Mouse (Mus musculus): ENCODE measurements at regions not wholly inside any gene's neighbourhood (a gene's known extent, or its start where the extent isn't known, plus 50 kb on each side); places are given as distances from the start of the nearest gene placed in this dataset.

- TF ChIP-seq IRF4 (IDR thresholded peaks at IDR 0.05; ENCODE audit: low read depth, low read length) (no peak), ZC3H11A (IDR thresholded peaks at IDR 0.05; ENCODE audit: low read depth, low read length) (no peak)
- dilution Hi-C loops (cut with MboI; ENCODE audit: extremely low pct_ligation_motif_present, extremely low pct_unique_long_range_greater_than_20kb, low sequenced_read_pairs) = no loop called here
- H3K79me2 ChIP-seq (replicated peaks; ENCODE audit: control insufficient read depth, extremely low read depth, insufficient read depth, poor library complexity, severe bottlenecking) = no peaks in the 10 kb centered on the region
These were observed 217.6 kb downstream of the Fam173b start for GRCm38 (mm10) chr15:31819219-31819618.

GRCm38 (mm10) chr15:31827219-31827618, 225.6 kb downstream of the Fam173b start:
- Histone ChIP-seq H3K27me3 (replicated peaks) (no peaks in the 10 kb centered on the region), H3K4me1 (ENCODE audit: control insufficient read depth in 1 of 2, insufficient read depth in 2 of 2) (no peaks in the 10 kb centered on the region), H3K9me3 (replicated peaks; ENCODE audit: low read length) (no peaks in the 10 kb centered on the region), H3K4me3 (replicated peaks in 1 of 3; ENCODE audit: low read depth in 2 of 3, low read length in 2 of 3, poor library complexity in 1 of 3) (no peak overlapping the region), H3K27ac (ENCODE audit: insufficient read depth, low read depth) (no peak overlapping the region), H3K9ac (ENCODE audit: insufficient read depth, low read depth) (no peak overlapping the region), H3K79me2 (replicated peaks; ENCODE audit: control insufficient read depth, extremely low read depth, insufficient read depth, poor library complexity, severe bottlenecking) (no peaks in the 10 kb centered on the region), H3K4me2 (ENCODE audit: insufficient read depth, low read depth, poor library complexity, severe bottlenecking) (no peak overlapping the region), H3K36me3 (replicated peaks in 1 of 2; ENCODE audit: control insufficient read depth in 1 of 2, insufficient read depth in 1 of 2, low read length in 1 of 2) (no peaks in the 10 kb centered on the region)
- no peak for DNase-seq (ENCODE audit: extremely low read depth)
- dilution Hi-C loops (cut with MboI; ENCODE audit: extremely low pct_ligation_motif_present, extremely low pct_unique_long_range_greater_than_20kb, low sequenced_read_pairs) = no loop called here
- TF ChIP-seq GABPA (IDR thresholded peaks at IDR 0.05; ENCODE audit: insufficient replicate concordance, low read depth, low read length) = no peak
- no peak for TF ChIP-seq PAX5 (IDR thresholded peaks at IDR 0.05; ENCODE audit: low read length)
- TF ChIP-seq ETS1 (conservative IDR thresholded peaks at IDR 0.05; ENCODE audit: low read depth, low read length) = no peak
- TF ChIP-seq CHD2 (IDR thresholded peaks at IDR 0.05; ENCODE audit: low read length) = no peak
- no peak for TF ChIP-seq POLR2A (IDR thresholded peaks at IDR 0.05; ENCODE audit: low read depth, low read length)
- no peak for TF ChIP-seq TBP (conservative IDR thresholded peaks at IDR 0.05; ENCODE audit: low read depth, low read length)
- TF ChIP-seq ELF1 (IDR thresholded peaks at IDR 0.05; ENCODE audit: low read depth, low read length) = no peak
- no peak for TF ChIP-seq RAD21 (IDR thresholded peaks at IDR 0.05; ENCODE audit: low read depth, low read length)
- TF ChIP-seq ZMIZ1 (IDR thresholded peaks at IDR 0.05; ENCODE audit: low read depth, low read length) = no peak
- TF ChIP-seq E2F4 (IDR thresholded peaks at IDR 0.05; ENCODE audit: insufficient replicate concordance, low read depth, low read length) = no peak
- TF ChIP-seq MYC (IDR thresholded peaks at IDR 0.05; ENCODE audit: low read depth, low read length) = no peak
- in situ Hi-C loops (cut with MboI; ENCODE audit: low pct_ligation_motif_present, low pct_unique_long_range_greater_than_20kb, low sequenced_read_pairs) = no loop called here

More at GRCm38 (mm10) chr15:31819219-31819618, 217.6 kb downstream of the Fam173b start:
- Histone ChIP-seq H3K9ac (ENCODE audit: insufficient read depth, low read depth) (no peak overlapping the region), H3K4me3 (replicated peaks in 1 of 3; ENCODE audit: low read depth in 2 of 3, low read length in 2 of 3, poor library complexity in 1 of 3) (no peak overlapping the region), H3K27ac (ENCODE audit: insufficient read depth, low read depth) (no peak overlapping the region), H3K36me3 (replicated peaks in 1 of 2; ENCODE audit: control insufficient read depth in 1 of 2, insufficient read depth in 1 of 2, low read length in 1 of 2) (no peaks in the 10 kb centered on the region), H3K27me3 (replicated peaks) (no peaks in the 10 kb centered on the region), H3K4me1 (ENCODE audit: control insufficient read depth in 1 of 2, insufficient read depth in 2 of 2) (no peaks in the 10 kb centered on the region), H3K9me3 (replicated peaks; ENCODE audit: low read length) (no peaks in the 10 kb centered on the region), H3K4me2 (ENCODE audit: insufficient read depth, low read depth, poor library complexity, severe bottlenecking) (no peak overlapping the region)
- in situ Hi-C loops (cut with MboI; ENCODE audit: low pct_ligation_motif_present, low pct_unique_long_range_greater_than_20kb, low sequenced_read_pairs) = no loop called here
- no peak for DNase-seq (ENCODE audit: extremely low read depth)

- dilution Hi-C loops (cut with MboI; ENCODE audit: extremely low pct_ligation_motif_present, extremely low pct_unique_long_range_greater_than_20kb, low sequenced_read_pairs) = no loop called here
- H3K4me3 ChIP-seq (replicated peaks in 1 of 3; ENCODE audit: low read depth in 2 of 3, low read length in 2 of 3, poor library complexity in 1 of 3) = no peak overlapping the region
- peaks cover 0 to 6% of the 10 kb centered on the region in 2 experiments; a peak in 2 of 4 replicates for H3K4me1 ChIP-seq (ENCODE audit: control insufficient read depth in 1 of 2, insufficient read depth in 2 of 2)
- in situ Hi-C loops (cut with MboI; ENCODE audit: low pct_ligation_motif_present, low pct_unique_long_range_greater_than_20kb, low sequenced_read_pairs) = no loop called here
- H3K4me2 ChIP-seq (ENCODE audit: insufficient read depth, low read depth, poor library complexity, severe bottlenecking) = no peak overlapping the region
- H3K9ac ChIP-seq (ENCODE audit: insufficient read depth, low read depth) = no peak overlapping the region
- no peak for DNase-seq (ENCODE audit: extremely low read depth)
- no peaks in the 10 kb centered on the region for H3K36me3 ChIP-seq (replicated peaks in 1 of 2; ENCODE audit: control insufficient read depth in 1 of 2, insufficient read depth in 1 of 2, low read length in 1 of 2)
- TF ChIP-seq TCF12 (IDR thresholded peaks at IDR 0.05; ENCODE audit: low read depth, low read length) = no peak
- no peak for TF ChIP-seq MEF2A (IDR thresholded peaks at IDR 0.05; ENCODE audit: borderline replicate concordance, low read depth, low read length)
- TF ChIP-seq PAX5 (IDR thresholded peaks at IDR 0.05; ENCODE audit: low read length) = no peak
- no peak for TF ChIP-seq E2F4 (IDR thresholded peaks at IDR 0.05; ENCODE audit: insufficient replicate concordance, low read depth, low read length)
- TF ChIP-seq RAD21 (IDR thresholded peaks at IDR 0.05; ENCODE audit: low read depth, low read length) = no peak
- no peak for TF ChIP-seq ZKSCAN1 (IDR thresholded peaks at IDR 0.05; ENCODE audit: borderline replicate concordance, low read depth, low read length)
- no peak for TF ChIP-seq MYC (IDR thresholded peaks at IDR 0.05; ENCODE audit: low read depth, low read length)
- no peak overlapping the region for H3K27ac ChIP-seq (ENCODE audit: insufficient read depth, low read depth)
- no peaks in the 10 kb centered on the region for H3K27me3 ChIP-seq (replicated peaks)
- H3K79me2 ChIP-seq (replicated peaks; ENCODE audit: control insufficient read depth, extremely low read depth, insufficient read depth, poor library complexity, severe bottlenecking) = no peaks in the 10 kb centered on the region
- H3K9me3 ChIP-seq (replicated peaks; ENCODE audit: low read length) = no peaks in the 10 kb centered on the region
These were observed 239.9 kb downstream of the Fam173b start for GRCm38 (mm10) chr15:31841519-31841918.

Data from CH12.LX (cell line).